Mouse (Mus musculus) gastrocnemius, postnatal 25 days (tissue): ENCODE results near the gene Gsta3. TPM values are rescaled to one million over a fixed set of nuclear protein-coding genes. Genes with fewer than 3 reads are reported as not detected.
A peak's percentile ranks its signal among the peaks of the same experiment; 100 is the strongest.
"Not testable (repeated sequence)": the region's sequence is repeated elsewhere in the genome, so short reads cannot be mapped to it uniquely, and the experiment has no call there.

ENCODE experiments used
- DNase-seq: peaks from one replicate; pipeline ENCODE4 v3.0.0; 2022
- total RNA-seq, 2 experiments: library from RNA; stranded (reverse); gene quantifications; 1 replicate in 1 of 2; 2 replicates in 1 of 2; pipeline ENCODE4 v1.2.3; 2021

Gsta3 gene
- total RNA-seq, 2 experiments from 2014 or later: 0.26 to 1.7 TPM

DNA sequence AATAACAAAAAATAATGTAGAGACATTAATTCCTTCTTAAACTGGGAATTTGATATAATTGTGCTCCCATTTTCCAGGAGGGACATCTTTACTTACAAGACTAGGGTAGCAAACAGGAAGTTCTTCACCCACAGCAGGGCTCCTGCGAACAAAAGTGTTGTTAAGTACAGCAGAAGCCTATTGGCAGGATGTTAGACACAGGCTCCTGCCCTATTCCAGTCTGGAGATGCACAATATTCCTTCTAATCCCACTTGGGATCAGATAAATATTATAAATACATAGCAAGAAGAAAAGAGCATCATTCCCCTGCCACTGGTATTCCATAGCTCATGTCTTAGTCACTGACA is 12.9 kb downstream of the Gsta3 start:
- DNase-seq: no peak

DNA sequence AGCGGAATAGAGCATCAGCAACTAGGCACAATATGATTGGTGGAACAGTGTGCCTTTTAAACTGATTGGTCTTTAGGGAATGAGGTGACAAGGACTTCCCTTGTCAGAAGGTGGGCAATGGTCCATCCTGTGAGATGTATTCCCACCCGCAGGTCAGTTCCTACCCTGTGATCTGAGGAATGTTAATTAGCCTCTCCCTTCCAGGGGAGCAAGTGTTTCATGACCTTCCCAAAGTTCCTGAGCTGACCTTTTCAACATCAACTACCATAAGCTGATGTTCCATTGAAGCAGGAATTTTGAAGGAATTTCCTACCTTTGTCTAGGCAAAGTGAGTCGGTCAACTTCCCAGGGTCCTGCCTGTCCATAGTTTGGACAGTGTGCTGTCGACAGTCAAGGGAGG is 13.5 kb downstream of the Gsta3 start:
- DNase-seq: no peak

DNA sequence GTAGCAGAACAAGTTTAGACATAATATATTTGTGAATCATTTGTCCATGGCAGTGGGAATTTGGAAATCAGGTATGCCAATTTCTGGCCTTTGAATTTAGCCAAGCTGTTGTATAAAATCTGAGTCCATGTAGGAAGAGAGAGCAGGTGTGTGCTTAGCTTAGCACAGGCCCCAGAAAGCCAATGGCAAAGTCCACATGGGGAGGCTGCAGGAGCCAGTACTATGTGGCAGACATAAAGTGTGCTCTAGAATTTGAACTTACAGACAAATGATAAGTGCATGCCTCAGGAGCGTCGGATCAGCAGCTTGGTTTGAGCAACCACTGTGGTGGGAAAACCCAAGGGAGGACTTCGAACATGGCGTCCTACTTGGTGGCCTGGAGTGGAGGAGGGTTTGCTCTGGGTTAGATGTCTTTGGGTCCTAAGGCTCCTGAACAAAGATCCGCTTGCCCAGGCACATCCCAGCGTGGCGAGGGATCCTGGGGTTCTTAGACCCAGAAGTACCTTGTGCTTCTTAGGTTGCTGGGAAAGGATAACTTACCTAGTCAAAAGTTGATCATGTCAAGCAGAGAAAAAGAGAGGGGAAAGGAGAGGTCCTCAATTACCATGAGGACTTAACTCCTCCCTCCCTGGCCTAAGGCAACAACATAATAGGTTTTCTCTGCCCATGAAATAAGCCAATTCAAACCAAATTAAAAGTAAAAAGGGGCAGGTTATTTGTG is 15.4 kb downstream of the Gsta3 start:
- DNase-seq: no peak

DNA sequence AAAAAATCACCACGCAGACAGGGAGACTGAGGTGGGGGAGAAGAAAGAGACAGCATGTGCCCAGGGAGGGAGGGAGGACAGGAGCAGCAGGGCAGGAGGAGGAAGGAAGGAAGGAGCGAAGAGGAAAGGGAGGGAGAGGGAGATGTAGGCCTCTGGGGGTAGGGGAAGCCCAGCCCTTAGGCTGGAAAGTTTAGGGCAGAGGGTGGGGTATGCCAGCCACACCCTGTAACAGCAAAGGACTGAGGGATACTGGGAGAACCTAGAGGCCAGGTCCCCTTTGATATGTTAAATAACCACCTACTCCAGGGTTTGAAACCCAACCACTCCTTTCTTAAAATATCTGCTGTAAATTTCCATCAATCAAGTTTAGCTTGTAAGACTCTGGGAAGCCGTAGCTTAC is 16.0 kb downstream of the Gsta3 start:
- no peak for DNase-seq

DNA sequence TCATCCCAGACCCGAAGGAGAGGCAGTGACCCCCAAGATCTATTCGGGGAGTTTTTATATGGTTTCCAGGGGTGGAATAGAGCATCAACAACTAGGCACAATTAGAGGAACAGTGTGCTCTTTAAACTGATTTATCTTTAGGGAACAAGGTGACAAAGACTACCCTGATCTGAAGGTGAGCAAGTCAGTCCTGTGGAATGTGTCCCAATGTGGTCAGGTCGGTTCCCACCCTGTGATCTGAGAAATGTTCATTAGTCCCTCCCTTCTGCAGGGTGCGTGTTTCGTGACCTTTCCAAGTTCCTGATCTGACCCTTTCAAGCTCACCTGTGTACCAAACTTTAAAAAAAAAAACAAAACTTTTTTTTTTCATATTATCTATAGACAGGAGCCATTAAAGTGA is 16.5 kb downstream of the Gsta3 start:
- no peak for DNase-seq

DNA sequence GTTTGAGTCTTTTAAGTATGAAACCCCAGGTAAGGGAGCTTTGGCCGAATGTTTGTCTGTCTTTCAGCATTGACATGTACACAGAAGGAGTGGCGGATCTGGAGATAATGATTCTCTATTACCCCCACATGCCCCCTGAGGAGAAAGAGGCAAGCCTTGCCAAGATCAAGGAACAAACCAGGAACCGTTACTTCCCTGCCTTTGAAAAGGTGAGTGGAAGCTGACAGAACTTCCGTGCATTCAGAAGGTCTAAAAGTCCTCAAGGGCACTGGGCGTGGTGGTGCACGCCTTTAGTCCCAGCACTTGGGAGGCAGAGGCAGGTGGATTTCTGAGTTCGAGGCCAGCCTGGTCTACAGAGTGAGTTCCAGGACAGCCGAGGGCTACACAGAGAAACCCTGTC is 19.6 kb downstream of the Gsta3 start:
- not testable (repeated sequence) for DNase-seq

DNA sequence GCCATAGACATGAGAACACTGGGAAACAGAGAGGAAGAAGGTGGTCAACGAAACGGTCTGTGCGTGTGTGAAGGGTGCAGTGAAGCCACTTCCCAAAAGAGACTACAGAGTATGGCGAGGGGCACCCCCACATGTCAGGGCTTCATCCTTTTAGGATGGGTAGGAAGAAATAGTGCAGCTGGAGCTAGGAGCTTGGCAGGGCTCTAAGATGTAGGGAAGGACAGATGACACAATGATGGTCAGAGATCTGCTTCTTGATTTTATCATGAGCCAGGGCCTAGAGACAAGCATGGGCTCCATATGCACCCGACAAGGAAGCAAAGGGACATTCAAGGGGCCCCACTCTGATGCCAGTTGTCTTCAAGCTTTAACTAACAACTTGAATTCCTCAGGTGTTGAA is 22.0 kb downstream of the Gsta3 start:
- DNase-seq: no peak

DNA sequence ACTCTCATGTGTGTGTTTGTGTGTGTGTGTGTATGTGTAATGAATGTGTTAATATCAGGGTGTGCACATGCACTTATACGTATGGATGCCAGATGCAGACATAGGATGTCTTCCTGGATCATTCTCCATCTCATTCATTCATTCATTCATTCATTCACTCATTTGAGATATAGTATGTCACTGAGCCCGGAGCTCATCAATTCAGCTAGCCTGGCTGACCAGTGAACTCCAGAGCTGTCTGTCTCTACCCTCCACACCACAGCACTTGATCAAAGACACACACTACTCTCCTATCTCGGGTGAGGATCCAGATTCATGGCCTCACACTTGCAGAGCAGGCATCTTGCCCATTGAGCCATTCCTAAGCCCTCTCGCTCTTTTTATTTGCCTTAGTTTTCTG is 23.6 kb downstream of the Gsta3 start:
- no peak for DNase-seq

DNA sequence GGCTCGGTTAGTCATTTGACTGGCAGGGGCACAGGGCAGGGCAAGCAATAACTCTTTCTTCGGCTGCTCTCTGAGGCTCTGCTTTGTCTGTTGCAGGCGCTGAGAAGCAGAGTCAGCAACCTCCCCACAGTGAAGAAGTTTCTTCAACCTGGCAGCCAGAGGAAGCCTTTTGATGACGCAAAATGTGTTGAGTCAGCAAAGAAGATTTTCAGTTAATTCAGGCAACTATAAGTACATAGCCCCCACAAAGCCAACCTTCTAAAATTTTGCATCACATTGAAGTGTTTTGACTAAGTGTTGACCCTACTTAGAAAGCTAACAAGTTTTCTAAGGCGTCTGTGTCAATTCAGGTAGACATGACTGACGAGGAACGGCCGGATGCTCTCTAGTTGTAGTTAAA is 24.4 kb downstream of the Gsta3 start:
- no peak for DNase-seq

DNA sequence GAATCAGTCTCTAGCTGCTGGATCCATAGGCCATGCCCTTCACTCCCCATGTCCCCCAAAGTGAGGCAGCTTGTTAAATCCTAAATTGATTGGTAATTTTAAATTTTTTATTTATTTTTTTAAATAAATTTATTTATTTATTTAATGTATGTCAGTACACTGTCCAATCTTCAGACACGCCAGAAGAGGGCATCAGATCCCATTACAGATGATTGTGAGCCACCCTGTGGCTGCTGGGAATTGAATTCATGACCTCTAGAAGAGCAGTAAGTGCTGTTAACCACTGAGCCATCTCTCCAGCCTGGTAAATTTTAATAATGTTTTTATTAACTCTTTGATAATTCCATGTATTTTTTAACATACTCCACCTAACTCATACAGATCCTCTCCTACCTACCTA is 26.4 kb downstream of the Gsta3 start:
- no peak for DNase-seq

DNA sequence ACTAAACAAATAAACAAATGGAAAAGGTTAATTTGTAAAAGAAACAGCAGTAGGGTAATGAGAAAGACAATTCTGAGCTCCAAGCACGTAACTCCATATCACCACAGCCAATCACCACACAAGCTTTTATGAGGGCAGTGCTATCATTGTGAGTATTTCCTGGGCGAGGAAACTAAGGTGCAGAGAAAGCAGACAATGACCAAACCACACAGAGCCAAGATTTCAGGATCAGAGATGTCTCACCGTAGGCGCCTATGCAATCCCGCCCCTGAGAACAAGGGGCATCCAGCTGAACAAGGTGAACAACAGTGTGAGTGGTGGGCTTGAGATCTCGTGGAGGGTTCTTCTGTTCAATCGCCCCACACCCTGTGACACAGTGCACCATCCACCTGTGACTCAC is 27.1 kb downstream of the Gsta3 start:
- not testable (repeated sequence) for DNase-seq

DNA sequence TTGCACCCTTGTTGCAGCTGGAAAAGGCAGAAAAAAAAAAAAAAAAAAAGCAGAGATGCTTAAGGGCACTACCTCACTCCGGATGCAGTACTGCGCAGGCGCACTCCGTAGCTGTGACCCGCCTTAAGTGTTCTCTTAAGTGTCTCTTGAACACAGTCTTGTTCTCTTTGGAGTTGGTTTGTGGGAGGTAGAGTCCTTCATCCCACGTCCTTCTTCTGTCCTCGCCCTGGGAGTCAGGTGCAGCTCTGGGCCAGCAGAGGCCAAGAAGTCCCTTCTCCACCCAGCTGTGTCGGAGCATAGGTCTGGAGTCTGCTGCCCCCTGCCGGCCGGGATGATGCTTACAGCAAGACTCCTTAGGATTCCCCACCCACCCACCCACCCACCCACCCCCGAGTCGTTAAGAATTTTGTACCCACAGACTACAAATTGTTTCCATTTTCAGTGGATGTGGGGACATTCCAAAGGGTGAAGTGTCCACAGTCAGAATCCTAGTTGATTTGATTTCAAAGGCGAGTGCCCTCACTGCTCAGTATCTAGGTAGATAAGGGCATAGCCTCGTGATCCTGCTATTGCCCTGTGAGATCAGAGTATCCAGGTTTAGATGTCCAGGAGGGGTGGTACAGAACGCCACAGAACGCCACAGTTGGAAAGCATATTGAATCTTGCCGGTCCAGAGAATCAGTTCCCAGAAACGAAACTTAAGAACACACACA is 31.1 kb downstream of the Gsta3 start:
- DNase-seq: peak; percentile 41

DNA sequence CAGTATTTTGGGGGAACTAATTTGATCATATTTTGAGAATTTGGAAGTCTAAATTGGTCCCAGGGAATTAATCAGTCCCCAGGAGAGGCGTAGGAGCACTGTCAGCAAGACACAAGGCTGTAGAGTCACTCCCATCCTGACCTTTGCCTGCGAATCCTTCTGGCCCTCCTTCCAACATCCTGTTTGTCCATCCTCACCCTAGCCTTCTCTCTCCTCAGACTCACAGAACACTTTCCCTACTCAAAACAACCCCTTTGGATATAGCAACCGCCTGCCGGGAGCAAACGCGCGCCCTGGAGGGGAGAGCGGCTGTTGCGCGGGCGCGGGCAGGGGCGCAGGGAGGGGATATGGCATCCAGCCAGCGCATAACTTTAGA is 31.7 kb downstream of the Gsta3 start:
- no peak for DNase-seq

DNA sequence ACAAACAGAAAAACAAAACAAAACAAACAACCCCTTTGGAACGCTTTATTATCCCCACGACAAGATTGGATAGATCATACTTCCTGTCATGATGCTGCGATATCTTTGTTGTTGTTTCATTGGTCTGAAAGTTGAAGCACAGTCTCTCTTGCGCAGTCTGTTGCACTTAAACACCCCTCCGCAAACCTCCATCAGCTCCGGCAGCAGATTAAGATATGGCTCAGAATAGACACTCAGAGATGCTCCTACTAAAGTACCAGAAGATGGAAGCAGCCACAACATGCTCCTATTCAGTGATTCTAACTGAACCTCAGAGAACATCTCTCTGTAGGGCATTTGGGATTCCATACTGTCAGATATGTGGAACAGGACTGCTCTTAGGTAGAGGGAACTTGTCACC is 32.7 kb downstream of the Gsta3 start:
- DNase-seq: no peak

DNA sequence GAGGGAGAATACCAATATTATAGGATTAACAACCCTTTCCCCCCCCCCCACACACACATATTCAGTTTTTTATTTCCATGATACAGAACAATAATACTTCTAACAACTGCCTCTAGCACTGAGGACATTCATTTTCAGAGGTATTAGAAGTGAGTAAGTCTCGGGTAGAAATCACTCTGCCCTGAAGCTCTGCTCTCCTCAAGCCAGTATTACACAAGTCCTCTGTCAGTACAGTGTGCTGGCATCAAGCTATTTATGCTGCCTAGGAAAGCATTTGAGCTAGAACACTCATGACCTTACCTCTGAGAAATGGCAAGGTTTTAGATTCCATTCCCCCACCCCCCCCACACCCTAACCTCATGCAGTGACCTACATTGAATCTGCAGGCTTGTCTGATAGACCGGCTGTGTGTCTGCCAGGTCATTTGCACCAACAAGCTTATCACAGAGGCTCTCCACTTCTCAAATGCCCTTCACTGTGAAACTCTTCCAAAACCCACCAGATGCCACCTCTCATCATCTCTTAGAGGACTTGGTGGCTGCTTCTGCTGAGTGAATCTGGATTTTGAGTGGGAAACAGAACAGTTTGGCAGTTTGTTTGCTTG is 34.1 kb downstream of the Gsta3 start:
- no peak for DNase-seq

DNA sequence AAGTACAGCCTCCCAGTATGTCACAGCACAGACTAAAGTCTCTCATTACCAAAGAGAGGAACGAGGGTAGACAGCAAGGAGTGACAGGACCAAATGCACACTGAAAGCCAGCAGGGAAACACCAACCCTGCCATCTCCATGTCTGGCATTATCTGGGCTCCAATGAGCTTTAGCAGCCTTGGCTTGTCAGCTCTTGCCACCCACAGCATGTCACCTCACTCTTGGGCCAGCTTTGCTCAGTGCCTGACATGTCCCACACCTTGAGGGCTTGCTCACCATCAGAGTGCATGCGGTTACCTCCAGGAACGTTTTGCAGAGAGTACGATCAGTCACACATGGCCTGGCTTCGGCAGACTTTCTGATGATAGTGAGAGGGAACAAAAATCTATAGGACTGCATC is 35.0 kb downstream of the Gsta3 start:
- DNase-seq: not testable (repeated sequence)

DNA sequence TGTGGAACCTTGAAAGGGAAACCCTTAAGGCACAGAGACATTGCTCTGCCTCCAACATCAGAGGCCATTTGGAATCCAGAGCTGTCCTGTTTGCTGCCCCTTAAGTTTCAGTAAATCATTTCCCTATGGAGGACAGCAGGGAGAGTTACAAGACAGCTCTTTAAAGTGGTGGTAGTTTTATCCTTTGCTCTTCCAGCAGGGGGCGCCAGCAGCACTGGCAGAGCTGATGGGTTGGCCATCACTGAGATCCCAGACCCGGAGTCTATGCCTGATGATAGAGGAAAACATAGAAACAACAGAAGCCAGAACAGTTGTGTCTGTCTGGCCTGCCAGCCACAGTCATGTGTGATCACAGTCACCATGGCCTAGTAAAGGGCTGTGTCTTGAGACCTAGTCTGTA is 35.8 kb downstream of the Gsta3 start:
- not testable (repeated sequence) for DNase-seq

DNA sequence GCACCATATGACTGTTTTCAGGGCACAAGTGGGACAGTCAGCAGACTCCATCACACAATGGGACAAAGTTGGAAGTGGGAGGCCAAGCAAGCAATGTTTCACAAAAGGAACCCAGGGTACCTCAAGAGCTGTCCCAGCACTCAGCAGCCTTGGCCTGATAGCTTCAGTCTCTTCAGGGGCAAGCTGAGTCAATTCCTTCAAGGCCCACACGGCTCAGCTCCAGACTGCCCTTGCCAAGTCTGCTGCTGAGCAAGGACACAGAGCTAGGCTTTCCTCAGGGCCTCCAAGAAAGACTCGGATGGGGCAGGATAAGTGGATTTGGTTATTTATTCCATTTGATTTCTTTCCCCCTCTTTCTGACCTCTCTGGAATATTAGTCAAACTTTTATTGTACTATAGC is 39.9 kb downstream of the Gsta3 start:
- no peak for DNase-seq

DNA sequence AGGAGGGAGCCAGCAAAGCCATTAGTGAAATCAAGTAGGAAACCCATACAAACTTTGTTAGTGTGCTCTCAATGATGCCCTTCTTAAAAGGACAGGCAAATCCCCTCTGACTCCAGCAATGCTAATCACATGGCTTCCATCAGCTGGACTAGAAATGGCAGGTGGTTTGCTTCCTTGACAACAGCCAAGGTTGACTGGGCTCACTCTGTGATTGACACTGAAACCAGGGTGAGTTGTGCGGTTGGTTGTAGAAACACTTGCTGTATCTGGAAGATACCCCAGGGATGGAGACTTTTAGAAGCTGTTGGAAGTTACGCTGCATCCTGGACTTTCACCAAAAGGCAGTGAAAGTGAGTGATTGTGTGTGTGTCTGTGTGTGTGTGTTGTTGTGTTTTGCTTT is 44.3 kb downstream of the Gsta3 start:
- not testable (repeated sequence) for DNase-seq

DNA sequence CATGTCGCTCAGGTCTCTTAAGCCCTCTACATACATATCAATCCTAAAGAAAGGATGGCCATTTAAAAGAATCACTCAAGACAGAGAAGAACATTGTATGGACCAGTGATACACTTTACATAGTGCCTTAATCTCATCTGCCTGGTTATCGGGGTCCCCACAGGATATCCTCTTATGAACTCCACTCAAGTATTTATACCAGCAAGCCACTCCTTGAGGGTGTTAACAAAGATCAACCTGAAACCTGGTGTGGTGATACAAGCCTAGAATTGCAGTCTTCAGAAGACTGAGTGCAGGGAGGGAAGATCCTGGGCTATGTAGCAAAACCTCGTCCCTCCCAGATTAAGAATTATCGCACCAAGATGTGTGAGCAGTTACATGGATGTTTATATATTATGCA is 51.0 kb downstream of the Gsta3 start:
- no peak for DNase-seq

DNA sequence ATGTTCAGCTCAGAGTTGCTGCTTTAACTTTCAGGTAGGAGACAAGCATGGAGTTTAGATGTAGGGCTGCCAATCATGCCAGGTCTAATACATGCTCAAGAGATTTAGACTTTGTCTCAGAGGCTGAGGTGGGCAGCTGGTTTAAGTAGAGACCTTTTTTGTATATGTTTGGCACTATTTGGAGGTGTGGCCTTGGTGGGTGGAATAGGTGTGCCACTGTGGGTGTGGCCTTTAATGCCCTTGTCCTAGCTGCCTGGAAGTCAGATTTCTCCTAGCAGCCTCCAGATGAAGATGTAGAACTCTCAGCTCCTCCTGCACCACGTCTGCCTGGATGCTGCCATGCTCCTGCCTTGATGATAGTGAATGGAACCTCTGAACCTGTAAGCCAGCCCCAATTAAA is 52.2 kb downstream of the Gsta3 start:
- no peak for DNase-seq

DNA sequence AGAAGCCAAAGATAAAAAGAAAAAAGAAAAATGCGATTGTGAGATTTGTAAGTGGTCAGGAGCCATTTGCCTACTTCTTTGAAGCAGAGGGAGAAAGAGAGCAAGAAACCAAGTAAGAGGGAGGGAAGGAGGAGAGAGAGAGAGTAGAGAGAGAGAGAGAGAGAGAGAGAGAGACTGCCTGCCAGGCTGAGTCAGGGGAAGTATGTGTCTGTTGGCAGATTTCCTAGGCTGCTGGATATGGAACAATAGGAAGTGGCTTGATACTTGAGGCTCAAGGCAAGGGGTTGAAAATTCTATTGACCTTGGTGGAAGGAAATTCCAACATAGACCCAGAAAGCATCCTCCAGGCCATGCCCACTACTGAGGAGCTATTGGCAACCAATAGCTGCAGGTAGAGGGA is 55.8 kb downstream of the Gsta3 start:
- no peak for DNase-seq

DNA sequence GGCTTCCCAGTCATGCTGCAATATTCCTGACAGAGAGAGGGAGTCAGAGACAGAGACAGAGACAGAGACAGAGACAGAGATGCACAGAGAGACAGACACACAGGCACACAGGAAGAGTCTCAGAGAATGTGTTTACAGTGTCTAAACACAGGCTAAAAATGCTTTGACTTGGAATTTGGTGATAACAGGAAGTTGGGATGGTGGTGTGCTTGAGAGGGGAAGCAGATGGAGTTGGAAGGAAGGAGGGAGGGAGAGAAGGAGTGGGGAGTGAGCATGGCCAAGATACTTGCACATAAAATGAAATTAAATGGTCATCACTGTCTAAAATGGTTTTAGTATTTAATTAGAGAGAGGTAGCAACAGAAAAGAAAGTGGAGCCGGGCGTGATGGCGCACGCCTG is 57.7 kb downstream of the Gsta3 start:
- DNase-seq: no peak

DNA sequence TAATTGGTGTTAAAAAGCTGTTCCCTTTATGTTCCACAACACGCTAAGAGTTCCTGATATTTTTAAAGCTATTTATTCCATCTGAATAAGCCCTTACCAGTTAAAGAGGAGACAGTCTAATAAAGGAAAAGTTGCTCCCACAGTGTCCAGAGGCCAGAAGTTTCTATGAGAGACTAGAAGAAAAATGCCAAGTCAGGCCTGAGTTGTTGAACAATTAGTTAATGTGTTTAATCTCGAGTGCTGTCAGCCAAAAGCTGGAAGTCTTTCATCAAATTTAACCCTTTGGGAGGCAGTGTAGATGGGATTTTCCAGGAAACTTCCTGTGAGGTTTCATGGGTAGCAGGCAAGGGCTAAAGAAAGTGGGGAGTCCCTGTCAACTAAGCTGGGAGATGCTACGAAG is 59.4 kb downstream of the Gsta3 start:
- no peak for DNase-seq
